Comparison of ENCODE assay signal across 11 mouse cellular contexts in genomic region chr7:142034198-142034597, GRCm38 (mm10). TPM values are rescaled to one million over a fixed set of nuclear protein-coding genes. Genes with fewer than 3 reads are reported as not detected.
DNase-seq lines count a peak whose midpoint lies in the region.
"Had no signal": no experiment of that assay in that cellular context is flagged by ENCODE, and none has a peak within 500 bp of the region (broad histone marks: within the 10 kb centered on the region; RNA-seq: fewer than 3 reads in every experiment).

No protein-coding gene starts in this region.

- DNase-seq in heart, adult 18-20 months = peak; percentile 83 to 93
- no peak for DNase-seq in heart, embryonic 10.5 days (ENCODE audit: low spot score)
- peak; percentile 77 to 79 for DNase-seq in cerebellum, postnatal 14 days
- peak; percentile 69 for DNase-seq in heart, postnatal 25 days (ENCODE audit: low spot score)
- DNase-seq in lung, postnatal 14 days = peak; percentile 76
- DNase-seq in urinary bladder, postnatal 14 days (ENCODE audit: low spot score) = no peak
- DNase-seq in thymus, adult 18-20 months = no peak
- no peak for DNase-seq in right cerebral cortex, postnatal 36 days (ENCODE audit: low spot score in 2 of 2)
- DNase-seq: right cerebral cortex, adult 18-20 months had no signal

- H3K36me3 ChIP-seq in heart, embryonic 10.5 days = no peaks in the 10 kb centered on the region

- no peak overlapping the region for H3K4me3 ChIP-seq in heart, embryonic 10.5 days
- H3K4me3 ChIP-seq: megakaryocyte, embryonic 14.5 days had no signal

- no peak overlapping the region for H3K27ac ChIP-seq in heart, embryonic 10.5 days

- intact Hi-C loops in heart, postnatal 25 days (cut with DNase I) = no loop called here

- H3K9me3 ChIP-seq in heart, embryonic 10.5 days = no peaks in the 10 kb centered on the region
- H3K9me3 ChIP-seq: megakaryocyte, embryonic 14.5 days had no signal

- 75% methylated on average over 2 of the region's 2 CpGs for WGBS in heart, embryonic 10.5 days

- H3K27me3 ChIP-seq in heart, embryonic 10.5 days (ENCODE audit: insufficient read depth, poor library complexity, severe bottlenecking) = no peaks in the 10 kb centered on the region
- H3K27me3 ChIP-seq: CH12.LX; megakaryocyte, embryonic 14.5 days had no signal

- H3K4me1 ChIP-seq in heart, embryonic 10.5 days = peaks cover 11% of the 10 kb centered on the region; the same call in 1 of the 2 replicates

RNA-seq across cellular contexts. Expression of gene Mob2, which starts 26.7 kb away (rescaled TPM):
- 10 to 100 TPM; 45.7 to 51.1 TPM for total RNA-seq in heart, adult 18-20 months (2021)
- polyA plus RNA-seq in heart, embryonic 10.5 days (2016; fragmentation: Nextera tagmentation; extraction: Ambion mirVana) = 52.4 and 54.9 TPM in 2 replicates
- 10 to 100 TPM; 40.2 to 40.7 TPM for total RNA-seq in heart, postnatal 25 days (2021)

Comparison
In these comparisons a context has a peak if more than half of its experiments do, and no peak if none do; other contexts are left out.
1. DNase-seq: peak in heart, adult 18-20 months (2 of 2), cerebellum, postnatal 14 days (2 of 2), heart, postnatal 25 days (single experiment) and lung, postnatal 14 days (single experiment); none in heart, embryonic 10.5 days (single experiment), urinary bladder, postnatal 14 days (single experiment), thymus, adult 18-20 months (0 of 2) and right cerebral cortex, postnatal 36 days (0 of 2).